Mouse (Mus musculus): ENCODE measurements at regions not wholly inside any gene's neighbourhood (a gene's known extent, or its start where the extent isn't known, plus 50 kb on each side); places are given as distances from the start of the nearest gene placed in this dataset.

DNA sequence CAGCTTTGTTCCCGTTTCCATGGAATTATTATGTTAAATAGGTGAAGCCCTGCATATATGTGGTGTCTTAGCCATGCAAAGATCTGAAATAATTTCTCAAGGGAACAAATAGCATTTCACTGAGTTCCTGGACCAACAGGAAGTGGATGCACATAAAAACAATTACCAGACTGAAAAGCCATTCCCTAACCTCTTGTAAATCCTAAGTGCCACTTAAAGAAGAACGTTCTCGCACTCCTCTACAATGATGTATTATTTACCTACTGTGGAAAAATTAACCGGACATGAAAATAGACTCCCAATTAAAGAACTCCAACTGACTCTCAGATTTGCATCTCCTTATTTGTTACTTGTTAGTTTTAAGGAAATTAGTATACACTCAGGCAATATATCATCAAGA is 288.9 kb upstream of the Cited2 start:
- DNase-seq (ENCODE audit: low spot score), result no peak

DNA sequence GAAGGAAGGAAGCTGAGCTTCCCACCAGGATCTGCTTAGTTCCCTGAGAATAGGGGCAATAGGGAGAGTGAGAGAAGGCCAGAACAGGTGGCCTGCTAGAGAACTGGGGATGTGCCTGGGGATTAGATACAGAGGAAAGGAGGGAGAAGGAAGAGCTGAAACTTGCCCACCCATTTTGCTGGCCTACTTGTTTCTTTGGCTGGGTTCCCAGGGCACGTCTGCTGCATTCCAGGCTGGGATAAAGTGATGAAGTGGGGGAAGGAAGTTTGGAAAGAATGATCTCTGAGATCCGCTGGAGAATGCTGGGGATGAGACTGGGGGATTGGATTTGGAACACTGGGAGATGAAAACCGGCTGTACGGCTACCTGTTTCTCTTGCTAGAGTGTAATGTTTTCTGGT is 272.8 kb upstream of the Cited2 start:
- no peak for DNase-seq (ENCODE audit: low spot score)

GRCm38 (mm10) chr10:17470880-17471279 is 252.1 kb upstream of the Cited2 start:
- DNase-seq (ENCODE audit: low spot score), result no peak

DNA sequence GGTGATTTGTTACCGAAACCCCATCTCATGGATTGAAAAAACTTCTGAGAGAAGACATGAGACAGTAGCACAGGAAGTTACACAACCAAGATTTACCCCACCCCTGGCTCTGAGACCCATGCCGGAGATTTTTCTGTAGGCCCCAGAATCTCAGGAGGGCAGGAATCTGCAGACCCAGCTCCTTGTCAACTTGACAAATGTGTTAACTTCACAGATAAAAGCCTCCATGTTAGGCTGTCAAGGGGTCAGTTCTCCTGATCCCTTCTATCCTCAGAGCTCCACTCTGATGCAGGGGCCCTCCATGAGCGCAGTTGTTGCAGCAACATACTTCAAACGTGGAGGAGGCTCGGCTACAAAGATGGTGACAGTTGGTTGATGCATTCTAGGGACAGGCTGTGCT is 250.5 kb upstream of the Cited2 start:
- DNase-seq (ENCODE audit: low spot score), result no peak

GRCm38 (mm10) chr10:17475976-17476375 is 247.0 kb upstream of the Cited2 start:
- no peak for DNase-seq (ENCODE audit: low spot score)

GRCm38 (mm10) chr10:17476720-17477119 is 246.3 kb upstream of the Cited2 start:
- no peak for DNase-seq (ENCODE audit: low spot score)

GRCm38 (mm10) chr10:17478761-17479632 is 244.0 kb upstream of the Cited2 start:
- DNase-seq (ENCODE audit: low spot score), result no peak

GRCm38 (mm10) chr10:17482751-17483150 is 240.3 kb upstream of the Cited2 start:
- no peak for DNase-seq (ENCODE audit: low spot score)

- DNase-seq (ENCODE audit: low spot score), result no peak
These were observed 238.0 kb upstream of the Cited2 start for GRCm38 (mm10) chr10:17485049-17485449.

DNA sequence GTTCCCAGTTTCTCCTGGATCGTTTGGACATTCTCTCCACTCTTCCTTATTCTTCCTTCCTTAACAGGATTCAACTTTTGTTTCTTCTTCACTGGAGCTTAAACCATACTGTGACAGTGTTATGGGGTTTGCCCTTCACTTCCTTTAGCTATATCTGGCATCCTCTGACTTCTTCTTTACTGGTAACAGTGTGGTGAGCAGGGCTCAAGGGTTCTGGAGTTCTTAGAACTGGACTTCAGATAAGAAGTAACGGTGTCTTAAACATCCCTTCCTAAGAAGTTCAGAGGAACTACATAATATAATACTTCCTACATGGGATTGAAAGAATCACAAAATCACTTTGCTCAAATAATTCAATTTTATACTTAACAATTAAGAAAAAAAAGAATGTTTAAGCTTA is 237.5 kb upstream of the Cited2 start:
- no peak for DNase-seq (ENCODE audit: low spot score)

- no peak for DNase-seq (ENCODE audit: low spot score)
These were observed 237.0 kb upstream of the Cited2 start for GRCm38 (mm10) chr10:17486011-17486410.

GRCm38 (mm10) chr10:17487460-17487859 is 235.6 kb upstream of the Cited2 start:
- no peak for DNase-seq (ENCODE audit: low spot score)

DNA sequence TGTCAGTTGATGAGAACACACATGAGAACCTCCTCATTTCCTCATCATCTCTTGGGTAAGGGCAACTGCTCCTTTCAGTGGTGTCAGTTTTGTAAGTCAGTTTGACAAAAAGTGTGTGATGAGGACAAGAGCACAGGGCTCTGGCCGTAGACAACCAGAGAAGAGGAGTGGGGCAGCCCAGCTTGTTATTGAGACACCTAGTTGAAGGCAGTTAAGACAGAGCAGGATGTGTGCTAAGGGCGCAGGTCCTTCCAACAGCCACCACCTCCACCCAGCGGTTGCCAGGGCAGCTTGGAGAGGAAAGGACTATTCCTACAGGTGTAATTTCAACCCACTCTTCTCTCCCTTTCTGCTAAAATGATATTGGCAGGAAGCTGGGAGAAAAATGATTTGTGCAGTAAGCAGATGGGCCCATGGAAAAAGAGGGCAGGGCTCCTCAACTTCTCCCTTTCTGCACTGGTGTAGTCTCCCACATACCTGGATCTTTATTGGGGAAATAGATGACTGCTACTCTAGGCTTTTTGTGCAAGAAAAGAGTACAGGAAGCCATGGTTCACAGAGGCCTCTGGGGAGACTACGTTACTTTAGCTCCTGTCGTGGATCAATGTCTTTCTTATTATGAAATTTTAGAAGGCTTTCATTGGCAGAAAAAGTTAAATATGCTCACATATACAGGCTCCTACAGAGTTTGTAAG is 231.3 kb upstream of the Cited2 start:
- no peak for DNase-seq (ENCODE audit: low spot score)

DNA sequence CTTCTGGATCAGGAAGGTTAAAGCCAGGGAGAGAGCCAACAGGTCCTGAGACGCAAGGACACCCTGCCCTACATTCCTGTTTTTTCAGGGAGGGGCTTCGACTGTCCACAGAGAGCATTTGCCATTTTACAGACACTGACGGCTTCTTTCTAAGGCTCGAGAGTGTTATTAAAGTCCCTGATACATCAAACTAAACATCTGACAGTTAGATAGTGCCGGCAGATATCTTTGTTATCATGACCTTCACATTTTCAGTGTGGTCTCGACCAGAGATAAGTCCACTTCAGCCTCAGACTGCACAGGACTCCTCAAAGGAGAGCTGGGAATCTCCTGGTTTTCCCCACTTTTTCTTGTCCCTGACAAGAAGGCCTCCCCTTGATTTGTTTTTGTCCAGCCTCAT is 229.9 kb upstream of the Cited2 start:
- DNase-seq (ENCODE audit: low spot score), result no peak

GRCm38 (mm10) chr10:17496831-17497230 is 226.2 kb upstream of the Cited2 start:
- DNase-seq (ENCODE audit: low spot score), result no peak

- DNase-seq (ENCODE audit: low spot score), result no peak
These were observed 212.3 kb upstream of the Cited2 start for GRCm38 (mm10) chr10:17510626-17511193.

- no peak for DNase-seq (ENCODE audit: low spot score)
These were observed 211.2 kb upstream of the Cited2 start for GRCm38 (mm10) chr10:17511779-17512335.

DNA sequence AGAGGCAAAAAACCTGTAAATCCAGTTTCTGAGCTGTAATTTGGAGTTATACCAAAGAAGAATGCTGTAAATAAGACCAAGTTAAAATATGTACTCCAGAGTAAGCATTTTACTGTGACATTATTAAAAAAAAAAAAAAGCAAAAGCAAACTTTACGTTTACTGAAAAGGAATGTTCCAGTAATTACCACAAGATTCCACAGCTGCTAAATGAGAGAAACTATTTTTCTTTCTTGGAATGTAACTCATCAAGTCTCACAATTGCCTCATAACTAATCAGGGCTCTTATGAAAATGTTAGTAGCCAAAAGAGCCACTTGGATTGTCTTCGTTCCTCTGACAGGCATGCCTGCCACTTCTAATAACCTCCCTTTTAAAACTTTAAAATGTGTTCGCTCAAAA is 210.5 kb upstream of the Cited2 start:
- no peak for DNase-seq (ENCODE audit: low spot score)

- DNase-seq (ENCODE audit: low spot score), result no peak
These were observed 209.3 kb upstream of the Cited2 start for GRCm38 (mm10) chr10:17513756-17514155.

DNA sequence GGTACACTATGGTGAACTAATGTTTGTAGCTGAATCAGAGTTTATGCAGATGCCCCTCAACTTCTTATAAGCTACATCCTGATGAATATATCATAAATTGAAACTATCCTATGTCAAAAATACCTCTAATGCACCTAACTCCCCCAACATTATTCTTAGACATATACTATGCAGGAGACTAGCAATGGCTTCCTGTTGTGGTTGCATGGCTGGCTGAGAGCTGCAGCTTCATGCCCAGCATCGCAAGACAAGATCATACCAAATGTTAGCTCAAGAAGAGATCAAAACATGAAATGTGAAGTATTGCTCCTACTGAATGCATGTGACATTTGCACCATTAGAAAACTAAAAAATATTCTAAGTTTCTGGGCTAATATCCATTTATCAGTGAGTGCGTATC is 206.9 kb upstream of the Cited2 start:
- DNase-seq (ENCODE audit: low spot score), result no peak

DNA sequence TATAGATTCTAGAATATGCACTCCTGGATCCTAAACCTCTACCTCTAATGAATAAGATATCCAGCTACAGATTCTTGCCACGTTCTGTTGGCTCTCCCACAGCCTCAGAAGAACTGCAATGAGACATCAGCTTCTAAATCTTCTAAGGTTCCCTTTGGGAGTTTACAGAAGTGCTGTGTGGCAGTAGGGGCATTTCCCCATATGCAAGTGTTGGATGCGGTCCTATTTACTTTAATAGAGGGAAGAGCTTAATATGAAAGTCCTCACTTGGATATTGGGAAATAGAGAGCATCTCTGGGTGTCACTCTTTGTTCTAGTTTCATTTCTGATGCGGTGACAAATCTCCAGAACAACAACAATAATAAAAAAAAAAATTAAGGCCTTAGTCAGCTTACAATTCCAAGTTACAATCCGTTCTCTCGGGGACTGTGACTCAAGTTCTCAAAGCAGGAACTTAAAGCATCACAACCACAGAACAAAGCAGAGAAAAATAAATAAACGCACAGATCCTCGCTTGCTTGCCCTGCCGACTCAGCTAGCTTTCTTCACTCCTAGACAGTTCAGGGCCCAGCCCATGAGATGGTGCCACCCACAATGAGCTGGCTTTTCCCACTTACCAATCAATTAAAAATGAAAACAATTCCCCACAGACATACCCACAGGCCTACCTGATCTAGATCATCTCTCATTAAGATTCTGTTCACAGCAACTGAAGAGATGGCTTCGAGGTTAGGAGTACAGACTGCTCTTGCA is 204.4 kb upstream of the Cited2 start:
- DNase-seq (ENCODE audit: low spot score), result no peak

DNA sequence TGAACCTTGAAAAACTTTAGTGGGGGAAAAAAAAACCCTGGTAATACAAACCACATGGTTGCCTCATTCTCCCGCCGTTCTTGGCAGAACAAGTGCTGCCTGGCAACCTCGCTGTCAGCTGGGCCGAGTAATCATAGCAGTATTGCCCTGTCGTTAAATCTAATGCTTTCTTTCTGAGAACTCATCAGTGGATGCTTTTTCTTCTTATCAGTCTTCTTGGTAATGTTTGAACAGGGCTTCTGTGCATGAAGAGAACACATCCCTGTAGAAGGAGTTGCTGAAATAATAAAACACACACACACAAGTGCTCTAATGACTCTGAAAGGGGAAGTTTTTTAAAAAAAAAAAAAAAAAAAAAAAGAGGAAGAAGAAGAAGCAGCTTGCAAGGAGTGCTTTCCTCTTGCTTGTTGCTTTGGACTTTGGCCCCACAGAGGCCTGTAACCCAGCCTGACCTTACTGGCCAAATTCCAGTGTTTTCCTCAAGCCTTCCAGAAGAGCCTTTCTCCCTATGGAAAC is 200.9 kb upstream of the Cited2 start:
- DNase-seq (ENCODE audit: low spot score), result no peak

Data from urinary bladder, postnatal 25 days (tissue).